2 mouse cellular contexts compared by ENCODE assay signal in the genomic region with DNA sequence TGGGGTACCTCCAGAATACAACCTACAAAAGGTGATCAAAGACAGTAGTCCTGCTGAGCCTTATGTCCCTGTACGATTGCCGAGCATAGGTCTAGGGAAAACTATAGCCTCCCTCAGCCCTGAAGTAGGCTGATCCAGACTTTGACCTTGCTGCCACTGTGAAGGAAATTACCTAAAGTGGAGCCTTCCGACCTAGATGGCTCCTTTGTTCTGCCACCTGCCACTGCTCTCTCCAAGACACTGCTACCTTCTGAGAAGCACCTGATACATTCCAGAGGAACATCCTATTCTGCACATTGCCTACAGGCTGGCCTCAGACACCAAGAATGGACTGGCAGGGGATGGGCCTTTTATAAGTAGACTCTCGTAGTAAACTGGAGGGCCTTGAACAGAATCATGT. TPM values are rescaled to one million over a fixed set of nuclear protein-coding genes. Genes with fewer than 3 reads are reported as not detected.
"Had no signal": no experiment of that assay in that cellular context is flagged by ENCODE, and none has a peak within 500 bp of the region (broad histone marks: within the 10 kb centered on the region; RNA-seq: fewer than 3 reads in every experiment).

No protein-coding gene starts in this region.

RNA-seq across cellular contexts. Expression of a gene that starts 38.3 kb away (rescaled TPM):
- total RNA-seq: liver, adult 2 months; megakaryocyte progenitor cell, adult 5-6 weeks had no signal
